Mouse (Mus musculus) lung, postnatal 0 days (tissue): ENCODE data around the gene Rab6a.
A peak's percentile ranks its signal among the peaks of the same experiment; 100 is the strongest.

ENCODE experiments used
- CTCF ChIP-seq: IDR thresholded peaks from 2 replicates; pipeline ENCODE4 v1.5.1; 2016; ENCODE audit warnings: antibody characterized with exemption, mild to moderate bottlenecking
- EP300 ChIP-seq: IDR thresholded peaks from 2 replicates; pipeline ENCODE4 v1.6.1; 2016; ENCODE audit warnings: antibody characterized with exemption, mild to moderate bottlenecking, control low read depth

GRCm38 (mm10) chr7:100637657-100638056, 30.4 kb downstream of the Rab6a start:
- TF ChIP-seq EP300 = no peak
- TF ChIP-seq CTCF = peak; percentile 70
